Mouse (Mus musculus): ENCODE data around the gene Esrrg. TPM values are rescaled to one million over a fixed set of nuclear protein-coding genes. Genes with fewer than 3 reads are reported as not detected.

Gene Esrrg
- polyA plus RNA-seq, 1 experiment from 2014 or later, result 1.8 TPM

- H3K4me3 ChIP-seq (ENCODE audit: low read depth, low read length), result no peak overlapping the region
- no peak for TF ChIP-seq CTCF (IDR thresholded peaks at IDR 0.05; ENCODE audit: low read depth)
- H3K9ac ChIP-seq, result no peak overlapping the region
- no peak for DNase-seq
- no peak for ATAC-seq (ENCODE audit: insufficient read depth)
- no peaks in the 10 kb centered on the region for H3K9me3 ChIP-seq (ENCODE audit: low read depth, low read length)
- H3K4me2 ChIP-seq, result no peak overlapping the region
- H3K27ac ChIP-seq (ENCODE audit: low read depth), result no peak overlapping the region
- no peaks in the 10 kb centered on the region for H3K27me3 ChIP-seq (ENCODE audit: insufficient read depth, low read length)
- no peaks in the 10 kb centered on the region for H3K4me1 ChIP-seq (ENCODE audit: insufficient read depth)
- WGBS, result 58% methylated on average over 3 of the region's 3 CpGs
- H3K36me3 ChIP-seq (ENCODE audit: insufficient read depth), result no peaks in the 10 kb centered on the region
Observed at GRCm38 (mm10) chr1:187763821-187764220, 155.2 kb downstream of the Esrrg start.

GRCm38 (mm10) chr1:187765577-187765976 is 157.0 kb downstream of the Esrrg start:
- ATAC-seq (ENCODE audit: insufficient read depth) (no peak), DNase-seq (no peak)
- Histone ChIP-seq H3K9me3 (ENCODE audit: low read depth, low read length) (no peaks in the 10 kb centered on the region), H3K4me2 (no peak overlapping the region), H3K27me3 (ENCODE audit: insufficient read depth, low read length) (no peaks in the 10 kb centered on the region), H3K4me3 (ENCODE audit: low read depth, low read length) (no peak overlapping the region), H3K36me3 (ENCODE audit: insufficient read depth) (no peaks in the 10 kb centered on the region), H3K9ac (no peak overlapping the region), H3K27ac (ENCODE audit: low read depth) (no peak overlapping the region), H3K4me1 (ENCODE audit: insufficient read depth) (no peaks in the 10 kb centered on the region)
- no peak for TF ChIP-seq CTCF (IDR thresholded peaks at IDR 0.05; ENCODE audit: low read depth)
- 74% methylated on average over 5 of the region's 5 CpGs for WGBS

GRCm38 (mm10) chr1:187767355-187767754 is 158.8 kb downstream of the Esrrg start:
- H3K4me1 ChIP-seq (ENCODE audit: insufficient read depth), result no peaks in the 10 kb centered on the region
- no peaks in the 10 kb centered on the region for H3K27me3 ChIP-seq (ENCODE audit: insufficient read depth, low read length)
- WGBS, result 50% methylated on average over 2 of the region's 2 CpGs
- no peak for TF ChIP-seq CTCF (IDR thresholded peaks at IDR 0.05; ENCODE audit: low read depth)
- ATAC-seq (ENCODE audit: insufficient read depth) (no peak), DNase-seq (no peak)
- H3K4me3 ChIP-seq (ENCODE audit: low read depth, low read length), result no peak overlapping the region
- H3K9ac ChIP-seq, result no peak overlapping the region
- no peaks in the 10 kb centered on the region for H3K36me3 ChIP-seq (ENCODE audit: insufficient read depth)
- no peak overlapping the region for H3K27ac ChIP-seq (ENCODE audit: low read depth)
- H3K4me2 ChIP-seq, result no peak overlapping the region
- H3K9me3 ChIP-seq (ENCODE audit: low read depth, low read length), result no peaks in the 10 kb centered on the region

- H3K4me2 ChIP-seq, result no peak overlapping the region
- WGBS, result 81% methylated on average over 3 of the region's 3 CpGs
- no peaks in the 10 kb centered on the region for H3K4me1 ChIP-seq (ENCODE audit: insufficient read depth)
- no peak for TF ChIP-seq CTCF (IDR thresholded peaks at IDR 0.05; ENCODE audit: low read depth)
- H3K27ac ChIP-seq (ENCODE audit: low read depth), result no peak overlapping the region
- no peak overlapping the region for H3K9ac ChIP-seq
- no peaks in the 10 kb centered on the region for H3K36me3 ChIP-seq (ENCODE audit: insufficient read depth)
- no peaks in the 10 kb centered on the region for H3K9me3 ChIP-seq (ENCODE audit: low read depth, low read length)
- H3K27me3 ChIP-seq (ENCODE audit: insufficient read depth, low read length), result no peaks in the 10 kb centered on the region
- ATAC-seq (ENCODE audit: insufficient read depth), result no peak
- H3K4me3 ChIP-seq (ENCODE audit: low read depth, low read length), result no peak overlapping the region
- DNase-seq, result no peak
Observed at GRCm38 (mm10) chr1:187770234-187770633, 161.6 kb downstream of the Esrrg start.

- Histone ChIP-seq H3K4me1 (ENCODE audit: insufficient read depth) (no peaks in the 10 kb centered on the region), H3K36me3 (ENCODE audit: insufficient read depth) (no peaks in the 10 kb centered on the region), H3K4me3 (ENCODE audit: low read depth, low read length) (no peak overlapping the region), H3K9ac (no peak overlapping the region), H3K27ac (ENCODE audit: low read depth) (no peak overlapping the region), H3K4me2 (no peak overlapping the region), H3K27me3 (ENCODE audit: insufficient read depth, low read length) (no peaks in the 10 kb centered on the region), H3K9me3 (ENCODE audit: low read depth, low read length) (no peaks in the 10 kb centered on the region)
- ATAC-seq (ENCODE audit: insufficient read depth) (no peak), DNase-seq (no peak)
- no peak for TF ChIP-seq CTCF (IDR thresholded peaks at IDR 0.05; ENCODE audit: low read depth)
- WGBS, result 66% methylated on average over 4 of the region's 4 CpGs
Observed at GRCm38 (mm10) chr1:187771067-187771466, 162.5 kb downstream of the Esrrg start.

- 64% methylated on average over 10 of the region's 10 CpGs for WGBS
- no peak overlapping the region for H3K4me3 ChIP-seq (ENCODE audit: low read depth, low read length)
- DNase-seq (peak; percentile 38), ATAC-seq (ENCODE audit: insufficient read depth) (no peak)
- no peaks in the 10 kb centered on the region for H3K36me3 ChIP-seq (ENCODE audit: insufficient read depth)
- TF ChIP-seq CTCF (IDR thresholded peaks at IDR 0.05; ENCODE audit: low read depth), result no peak
- H3K9ac ChIP-seq, result no peak overlapping the region
- H3K9me3 ChIP-seq (ENCODE audit: low read depth, low read length), result no peaks in the 10 kb centered on the region
- no peaks in the 10 kb centered on the region for H3K27me3 ChIP-seq (ENCODE audit: insufficient read depth, low read length)
- no peaks in the 10 kb centered on the region for H3K4me1 ChIP-seq (ENCODE audit: insufficient read depth)
- no peak overlapping the region for H3K27ac ChIP-seq (ENCODE audit: low read depth)
- no peak overlapping the region for H3K4me2 ChIP-seq
Observed at GRCm38 (mm10) chr1:187779589-187780178, 171.1 kb downstream of the Esrrg start.

GRCm38 (mm10) chr1:187785226-187785625 is 176.6 kb downstream of the Esrrg start:
- Histone ChIP-seq H3K9me3 (ENCODE audit: low read depth, low read length) (no peaks in the 10 kb centered on the region), H3K36me3 (ENCODE audit: insufficient read depth) (no peaks in the 10 kb centered on the region), H3K4me3 (ENCODE audit: low read depth, low read length) (no peak overlapping the region), H3K27me3 (ENCODE audit: insufficient read depth, low read length) (no peaks in the 10 kb centered on the region), H3K4me2 (no peak overlapping the region), H3K9ac (no peak overlapping the region), H3K4me1 (ENCODE audit: insufficient read depth) (no peaks in the 10 kb centered on the region), H3K27ac (ENCODE audit: low read depth) (no peak overlapping the region)
- DNase-seq, result no peak
- WGBS, result 72% methylated on average over 4 of the region's 4 CpGs
- TF ChIP-seq CTCF (IDR thresholded peaks at IDR 0.05; ENCODE audit: low read depth), result no peak
- ATAC-seq (ENCODE audit: insufficient read depth), result no peak
